Mouse (Mus musculus) spleen, postnatal 4 days (tissue): ENCODE results near the gene Krt18.
"Not testable (repeated sequence)": the region's sequence is repeated elsewhere in the genome, so short reads cannot be mapped to it uniquely, and the experiment has no call there.

Experiments
- DNase-seq, 2 experiments: peaks; one replicate each; pipeline ENCODE4 v3.0.0; 2022; ENCODE audit warnings: low spot score in 2 of 2

Gene Krt18

GRCm38 (mm10) chr15:102065661-102066325, 37.8 kb downstream of the Krt18 start:
- peak; percentile 88 to 96 for DNase-seq

GRCm38 (mm10) chr15:102070476-102071467, 42.8 kb downstream of the Krt18 start:
- no peak for DNase-seq

- no peak for DNase-seq
Observed at GRCm38 (mm10) chr15:102072963-102073558, 45.1 kb downstream of the Krt18 start.

- peak; percentile 99 for DNase-seq
Observed at GRCm38 (mm10) chr15:102073559-102074069, 45.6 kb downstream of the Krt18 start, which contains the start of gene Eif4b. TSS of gene Eif4b (plus strand) at chr15:102073773.

- DNase-seq = peak; percentile 66 to 85
Observed at GRCm38 (mm10) chr15:102074070-102074731, 46.2 kb downstream of the Krt18 start.

- DNase-seq = no peak
Observed at GRCm38 (mm10) chr15:102074876-102075585, 47.1 kb downstream of the Krt18 start.

- DNase-seq = no peak
Observed at GRCm38 (mm10) chr15:102077111-102077677, 49.2 kb downstream of the Krt18 start.

- DNase-seq = no peak
Observed at GRCm38 (mm10) chr15:102079221-102079620, 51.2 kb downstream of the Krt18 start.

- not testable (repeated sequence) for DNase-seq
Observed at GRCm38 (mm10) chr15:102079924-102080323, 51.9 kb downstream of the Krt18 start.

GRCm38 (mm10) chr15:102080429-102080828, 52.4 kb downstream of the Krt18 start:
- no peak for DNase-seq
